Mouse (Mus musculus): Measurements from ENCODE around the gene Tmem143.

DNA sequence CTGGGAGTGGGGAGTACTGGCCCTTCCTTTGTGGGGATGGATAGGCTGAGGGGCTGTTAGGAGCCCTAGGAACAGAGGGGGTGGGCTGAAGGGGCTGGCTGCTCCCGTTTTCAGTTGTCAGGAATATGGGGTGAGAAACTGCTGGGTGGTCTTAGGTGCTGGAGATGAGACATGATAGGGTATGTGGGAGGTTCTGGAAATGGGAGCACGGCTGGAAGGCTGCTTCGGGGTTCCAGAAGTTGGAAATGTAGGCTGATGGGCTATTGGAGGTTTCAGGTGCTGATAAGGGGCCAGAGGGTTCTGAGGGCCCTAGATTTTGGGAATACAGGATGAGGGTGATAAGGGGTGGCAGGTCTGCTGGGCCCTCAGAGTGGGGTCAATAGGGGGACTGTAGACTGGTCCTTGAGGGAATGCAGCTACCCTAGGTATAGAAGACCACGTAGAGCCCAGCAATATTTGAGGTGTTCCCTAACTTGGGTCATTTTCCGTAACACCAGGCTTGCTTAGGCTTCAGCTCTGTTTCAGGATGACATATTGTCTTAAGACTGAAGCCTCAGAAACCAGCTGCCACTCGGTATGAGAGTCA, 717 bp upstream of the Tmem143 start:
- TF ChIP-seq CHD1 (IDR thresholded peaks at IDR 0.05; ENCODE audit: low read depth, low read length) = no peak
- TF ChIP-seq PAX5 (IDR thresholded peaks at IDR 0.05; ENCODE audit: low read length) = no peak
- TF ChIP-seq POLR2A (IDR thresholded peaks at IDR 0.05; ENCODE audit: low read depth, low read length) = no peak
- TF ChIP-seq UBTF (IDR thresholded peaks at IDR 0.05; ENCODE audit: low read depth, low read length) = no peak
- no peak for TF ChIP-seq ZC3H11A (IDR thresholded peaks at IDR 0.05; ENCODE audit: low read depth, low read length)
- no peak for TF ChIP-seq KAT2A (IDR thresholded peaks at IDR 0.05; ENCODE audit: insufficient replicate concordance, low read length)
- TF ChIP-seq CTCF (conservative IDR thresholded peaks at IDR 0.05 in 1 of 2, IDR thresholded peaks at IDR 0.05 in 1 of 2; ENCODE audit: low read depth in 2 of 2, low read length in 2 of 2) = no peak
- TF ChIP-seq SMC3 (IDR thresholded peaks at IDR 0.05; ENCODE audit: low read depth, low read length) = no peak
- TF ChIP-seq USF2 (conservative IDR thresholded peaks at IDR 0.05; ENCODE audit: low read depth, low read length) = no peak

Measured in CH12.LX (cell line).